Mouse (Mus musculus) stomach, postnatal 0 days (tissue): ENCODE results near the gene Mgst3. TPM values are rescaled to one million over a fixed set of nuclear protein-coding genes. Genes with fewer than 3 reads are reported as not detected.

Experiments
- ATAC-seq: fragments of 200-750 bp; cut with Nextera tagmentation; 2 replicates; pipeline ENCODE4 v1.8.0; 2017; ENCODE audit not compliant: low FRiP score, low TSS enrichment
- DNase-seq: peaks from one replicate; pipeline ENCODE4 v3.0.0-alpha.2; 2016; ENCODE audit warnings: low spot score
- H3K27ac ChIP-seq: fragments of 300-500 bp; sonication (generic); replicated peaks from 2 replicates; pipeline ENCODE4 v1.5.1; 2014; ENCODE audit warnings: mild to moderate bottlenecking, control low read depth
- H3K27me3 ChIP-seq: fragments of 300-500 bp; sonication (generic); 2 replicates; pipeline ENCODE4 v1.6.1; 2014; ENCODE audit warnings: low read length; ENCODE audit not compliant: control insufficient read depth, insufficient read depth
- H3K36me3 ChIP-seq: fragments of 300-500 bp; sonication (generic); 2 replicates; pipeline ENCODE4 v1.6.1; 2014; ENCODE audit warnings: low read length, mixed read lengths; ENCODE audit not compliant: control insufficient read depth, insufficient read depth
- H3K4me1 ChIP-seq: fragments of 300-500 bp; sonication (generic); replicated peaks from 2 replicates; pipeline ENCODE4 v1.6.1; 2014; ENCODE audit warnings: antibody characterized with exemption; ENCODE audit not compliant: control insufficient read depth, insufficient read depth
- H3K4me2 ChIP-seq: fragments of 300-500 bp; sonication (generic); replicated peaks from 2 replicates; pipeline ENCODE4 v1.6.1; 2014; ENCODE audit warnings: low read depth, mild to moderate bottlenecking, control low read depth, moderate library complexity
- H3K4me3 ChIP-seq: fragments of 300-500 bp; sonication (generic); 2 replicates; pipeline ENCODE4 v1.5.1; 2014; ENCODE audit warnings: low read depth, low read length, control low read depth
- H3K9ac ChIP-seq: fragments of 300-500 bp; sonication (generic); 2 replicates; pipeline ENCODE4 v1.6.1; 2014; ENCODE audit warnings: mild to moderate bottlenecking, low read length, control low read depth, mixed read lengths
- H3K9me3 ChIP-seq: fragments of 300-500 bp; sonication (generic); 2 replicates; pipeline ENCODE4 v1.6.1; 2016; ENCODE audit warnings: low read length; ENCODE audit not compliant: control insufficient read depth
- CTCF ChIP-seq: IDR thresholded peaks from 2 replicates; pipeline ENCODE4 v1.5.1; 2016; ENCODE audit warnings: antibody characterized with exemption, low read depth, mild to moderate bottlenecking, moderate library complexity
- EP300 ChIP-seq: optimal IDR thresholded peaks from 2 replicates; pipeline ENCODE3; 2016; ENCODE audit warnings: antibody characterized with exemption
- WGBS: fragments of 180-500 bp; shearing (Covaris S2); extraction: QIAGEN DNeasy Blood & Tissue Kit; methylation state at CpG from one replicate; pipeline ENCODE4 v1.1.7; 2014; 5-methylcytosine and 5-hydroxymethylcytosine counted together
- polyA plus RNA-seq: library from polyadenylated mRNA; unstranded; fragments of >200 nt; fragmentation: Nextera tagmentation; extraction: Ambion mirVana; gene quantifications from 2 replicates; pipeline ENCODE4 v1.2.1, GENCODE M21; 2015

The Mgst3 gene
- polyA plus RNA-seq, 1 experiment from 2014 or later, result 991 TPM

GRCm38 (mm10) chr1:167342831-167343230 is 50.8 kb downstream of the Mgst3 start:
- H3K27me3 ChIP-seq, result no peaks in the 10 kb centered on the region
- no peak overlapping the region for H3K4me2 ChIP-seq
- H3K27ac ChIP-seq, result no peak overlapping the region
- 83% methylated on average over 9 of the region's 10 CpGs for WGBS
- no peak for TF ChIP-seq EP300
- no peak for TF ChIP-seq CTCF
- no peak for ATAC-seq
- H3K36me3 ChIP-seq, result no peaks in the 10 kb centered on the region
- H3K4me3 ChIP-seq, result no peak overlapping the region
- no peak overlapping the region for H3K9ac ChIP-seq
- H3K9me3 ChIP-seq, result no peaks in the 10 kb centered on the region
- H3K4me1 ChIP-seq, result no peaks in the 10 kb centered on the region
- no peak for DNase-seq

DNA sequence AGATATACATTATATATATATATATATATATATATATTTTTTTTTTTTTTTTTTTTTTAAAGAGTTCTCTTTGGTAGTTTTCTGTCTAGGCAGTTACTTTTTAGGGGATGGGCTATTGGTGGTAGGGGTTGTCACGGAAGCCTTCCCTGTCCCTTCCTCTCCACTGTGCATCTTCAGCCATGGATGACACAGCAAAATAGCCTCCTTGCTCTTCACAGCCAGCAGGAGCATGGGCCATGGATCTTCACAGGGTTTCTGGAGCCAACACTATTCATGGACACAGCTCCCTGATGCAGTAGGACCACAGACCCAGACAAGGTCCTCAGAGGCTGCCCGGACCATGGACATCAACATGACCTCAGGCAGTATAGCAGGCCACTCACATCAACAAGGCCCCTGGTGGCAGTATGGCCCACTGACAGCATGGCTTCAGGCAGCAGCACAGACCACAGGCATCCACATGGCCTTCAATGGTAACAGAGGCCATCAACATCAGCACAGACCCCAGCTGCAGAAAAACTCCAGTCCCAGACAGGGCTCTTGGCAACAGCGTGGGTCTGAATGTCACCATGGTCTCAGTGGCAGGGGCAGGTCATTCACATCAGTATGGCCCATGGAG is 52.6 kb downstream of the Mgst3 start:
- no peak overlapping the region for H3K27ac ChIP-seq
- H3K9me3 ChIP-seq, result no peaks in the 10 kb centered on the region
- 94% methylated on average over 3 of the region's 3 CpGs for WGBS
- no peak overlapping the region for H3K9ac ChIP-seq
- no peaks in the 10 kb centered on the region for H3K27me3 ChIP-seq
- H3K36me3 ChIP-seq, result no peaks in the 10 kb centered on the region
- H3K4me2 ChIP-seq, result no peak overlapping the region
- no peaks in the 10 kb centered on the region for H3K4me1 ChIP-seq
- ATAC-seq, result no peak
- no peak overlapping the region for H3K4me3 ChIP-seq
- DNase-seq, result no peak
- no peak for TF ChIP-seq EP300
- TF ChIP-seq CTCF, result no peak

DNA sequence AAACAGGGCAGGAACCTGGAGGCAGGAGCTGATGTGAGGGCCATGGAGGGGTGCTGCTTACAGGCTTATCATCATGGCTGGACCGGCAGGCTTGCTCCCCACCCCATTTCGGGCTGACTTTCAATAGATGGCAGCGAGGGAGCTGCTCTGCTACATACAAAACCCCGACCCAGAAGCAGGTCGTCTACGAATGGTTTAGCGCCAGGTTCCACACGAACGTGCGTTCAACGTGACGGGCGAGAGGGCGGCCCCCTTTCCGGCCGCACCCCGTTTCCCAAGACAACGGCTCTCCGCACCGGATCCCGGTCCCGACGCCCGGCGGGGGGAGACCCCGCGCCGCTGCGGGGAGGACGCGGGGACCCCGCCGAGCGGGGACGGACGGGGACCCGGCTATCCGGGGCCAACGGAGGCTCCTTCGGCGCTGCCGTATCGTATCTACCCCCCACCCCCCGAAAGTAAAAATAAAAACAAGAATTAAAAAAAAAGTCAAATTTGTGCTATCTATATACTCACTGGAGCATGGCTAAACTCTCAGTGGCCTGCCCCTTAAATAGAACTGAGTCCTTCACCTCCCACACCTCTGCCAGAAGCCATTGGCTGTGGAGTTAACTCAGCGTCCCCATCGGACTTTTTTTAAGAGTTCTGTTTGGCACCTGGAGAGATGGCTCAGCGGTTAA is 53.4 kb downstream of the Mgst3 start:
- no peak for TF ChIP-seq CTCF
- no peak for TF ChIP-seq EP300
- Histone ChIP-seq H3K27ac (no peak overlapping the region), H3K9me3 (no peaks in the 10 kb centered on the region), H3K36me3 (no peaks in the 10 kb centered on the region; the same call in 1 of the 2 replicates), H3K4me1 (no peaks in the 10 kb centered on the region), H3K4me3 (peak overlapping the region; percentile 45), H3K27me3 (no peaks in the 10 kb centered on the region), H3K9ac (peak overlapping the region; percentile 47), H3K4me2 (peak overlapping the region; percentile 77)
- peak; percentile 77 for ATAC-seq
- peak; percentile 25 for DNase-seq
- WGBS, result 1% methylated on average over 47 of the region's 47 CpGs

GRCm38 (mm10) chr1:167339177-167339781 is 54.4 kb downstream of the Mgst3 start:
- H3K4me2 ChIP-seq, result no peak overlapping the region
- H3K36me3 ChIP-seq, result no peaks in the 10 kb centered on the region; the same call in 1 of the 2 replicates
- no peaks in the 10 kb centered on the region for H3K27me3 ChIP-seq
- DNase-seq (no peak), ATAC-seq (no peak)
- WGBS, result 75% methylated on average over 8 of the region's 9 CpGs
- H3K9me3 ChIP-seq, result no peaks in the 10 kb centered on the region
- no peak overlapping the region for H3K9ac ChIP-seq
- no peak overlapping the region for H3K4me3 ChIP-seq
- no peaks in the 10 kb centered on the region for H3K4me1 ChIP-seq
- no peak for TF ChIP-seq EP300
- TF ChIP-seq CTCF, result no peak
- no peak overlapping the region for H3K27ac ChIP-seq

DNA sequence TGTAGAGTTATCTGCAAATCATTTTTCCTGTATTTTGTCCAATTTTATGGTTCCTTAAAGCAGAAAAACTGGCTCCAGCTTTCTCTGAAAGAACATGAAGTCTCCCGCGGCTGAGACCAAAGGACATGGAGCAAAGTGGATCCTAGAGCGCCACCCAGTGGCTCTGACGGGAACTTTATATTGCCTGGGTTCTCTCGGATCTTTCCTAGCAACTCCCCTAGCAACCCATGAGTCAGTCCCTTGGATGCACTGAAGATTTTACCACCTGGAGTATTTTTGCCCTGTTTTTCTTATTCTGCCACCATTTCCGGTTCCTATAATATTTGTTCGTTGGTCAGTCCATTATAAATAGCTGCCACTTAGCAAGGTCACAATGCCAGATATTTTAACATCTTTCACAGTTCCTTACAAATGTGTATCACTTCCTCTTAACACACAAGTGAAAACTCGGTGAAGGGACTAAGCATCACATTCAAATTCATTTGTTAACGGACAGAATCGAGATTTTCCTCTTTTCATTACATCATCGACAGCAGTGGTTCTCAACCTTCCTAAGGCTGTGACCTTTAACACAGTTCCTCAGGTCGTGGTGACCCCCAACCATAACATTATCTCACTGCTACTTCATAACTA is 56.1 kb downstream of the Mgst3 start:
- no peak for TF ChIP-seq EP300
- TF ChIP-seq CTCF, result peak; percentile 93
- Histone ChIP-seq H3K9ac (no peak overlapping the region), H3K36me3 (peaks cover 3% of the 10 kb centered on the region; the same call in 1 of the 2 replicates), H3K9me3 (no peaks in the 10 kb centered on the region), H3K4me3 (no peak overlapping the region), H3K27me3 (no peaks in the 10 kb centered on the region), H3K4me2 (no peak overlapping the region), H3K4me1 (no peaks in the 10 kb centered on the region), H3K27ac (no peak overlapping the region)
- ATAC-seq, result peak; percentile 82
- WGBS, result 20% methylated on average over 12 of the region's 12 CpGs
- peak; percentile 91 for DNase-seq
